In genomic region chr2:38925171-38926080, GRCm38 (mm10) we compare ENCODE assay signal across 8 mouse cellular contexts. TPM values are rescaled to one million over a fixed set of nuclear protein-coding genes. Genes with fewer than 3 reads are reported as not detected.
DNase-seq lines count a peak whose midpoint lies in the region; ATAC-seq and TF ChIP-seq lines count a peak whose summit lies in the region.

No protein-coding gene starts in this region.

- H3K4me1 ChIP-seq in G1E (ENCODE audit: insufficient read depth, low read depth, low read length): peaks cover 16% of the 10 kb centered on the region
- H3K4me1 ChIP-seq in embryonic facial prominence, embryonic 12.5 days: peaks cover 10% of the 10 kb centered on the region
- peaks cover 21% of the 10 kb centered on the region for H3K4me1 ChIP-seq in hindbrain, embryonic 15.5 days (replicated peaks)
- H3K4me1 ChIP-seq in liver, adult 2 months (ENCODE audit: control insufficient read depth, insufficient read depth, low read length): peaks cover 2% of the 10 kb centered on the region; the same call in 1 of the 2 replicates
- peaks cover 10% of the 10 kb centered on the region for H3K4me1 ChIP-seq in neural tube, embryonic 11.5 days (ENCODE audit: control insufficient read depth, insufficient read depth, low read length)

- H3K27me3 ChIP-seq in G1E (ENCODE audit: insufficient read depth, low read length): peaks cover 29% of the 10 kb centered on the region
- no peaks in the 10 kb centered on the region for H3K27me3 ChIP-seq in embryonic facial prominence, embryonic 12.5 days
- peaks cover 7% of the 10 kb centered on the region; the same call in 1 of the 2 replicates for H3K27me3 ChIP-seq in hindbrain, embryonic 15.5 days
- no peaks in the 10 kb centered on the region for H3K27me3 ChIP-seq in liver, adult 2 months (ENCODE audit: control insufficient read depth, insufficient read depth, low read length)
- no peaks in the 10 kb centered on the region for H3K27me3 ChIP-seq in neural tube, embryonic 11.5 days (ENCODE audit: control insufficient read depth, insufficient read depth, low read length)

- no peaks in the 10 kb centered on the region; the same call in 1 of the 2 replicates for H3K79me2 ChIP-seq in liver, adult 2 months (ENCODE audit: control insufficient read depth, insufficient read depth, low read length)

- TF ChIP-seq POLR2A in liver, adult 2 months (IDR thresholded peaks at IDR 0.05; ENCODE audit: extremely low read depth, insufficient read depth, low read length): no peak

- H3K9me3 ChIP-seq in G1E (replicated peaks): no peaks in the 10 kb centered on the region
- H3K9me3 ChIP-seq in embryonic facial prominence, embryonic 12.5 days: no peaks in the 10 kb centered on the region
- H3K9me3 ChIP-seq in hindbrain, embryonic 15.5 days: no peaks in the 10 kb centered on the region
- H3K9me3 ChIP-seq in neural tube, embryonic 11.5 days (ENCODE audit: control insufficient read depth, low read length): no peaks in the 10 kb centered on the region

- 1% methylated on average over 51 of the region's 51 CpGs for WGBS in embryonic facial prominence, embryonic 12.5 days
- 1% methylated on average over 51 of the region's 51 CpGs for WGBS in hindbrain, embryonic 15.5 days
- WGBS in liver, adult 2 months: under 1% methylated on average over 51 of the region's 51 CpGs
- under 1% methylated on average over 51 of the region's 51 CpGs for WGBS in neural tube, embryonic 11.5 days

- no peak for TF ChIP-seq CTCF in G1E (IDR thresholded peaks at IDR 0.05; ENCODE audit: low read depth, low read length)
- TF ChIP-seq CTCF in liver, adult 2 months (IDR thresholded peaks at IDR 0.05; ENCODE audit: low read depth, low read length): no peak

- H3K36me3 ChIP-seq in G1E (replicated peaks): no peaks in the 10 kb centered on the region
- no peaks in the 10 kb centered on the region for H3K36me3 ChIP-seq in embryonic facial prominence, embryonic 12.5 days
- no peaks in the 10 kb centered on the region for H3K36me3 ChIP-seq in hindbrain, embryonic 15.5 days
- no peaks in the 10 kb centered on the region for H3K36me3 ChIP-seq in liver, adult 2 months (ENCODE audit: control insufficient read depth, insufficient read depth, low read length)
- no peaks in the 10 kb centered on the region for H3K36me3 ChIP-seq in neural tube, embryonic 11.5 days (ENCODE audit: control insufficient read depth, insufficient read depth, low read length)

- H3K4me3 ChIP-seq in G1E (ENCODE audit: low read depth, low read length): peak overlapping the region; percentile 89
- peak overlapping the region; percentile 84 for H3K4me3 ChIP-seq in embryonic facial prominence, embryonic 12.5 days
- peak overlapping the region; percentile 97 for H3K4me3 ChIP-seq in hindbrain, embryonic 15.5 days
- peak overlapping the region; percentile 98 for H3K4me3 ChIP-seq in liver, adult 2 months (ENCODE audit: insufficient read depth, low read depth, low read length)
- H3K4me3 ChIP-seq in neural tube, embryonic 11.5 days (ENCODE audit: low read depth, low read length): peak overlapping the region; percentile 89

- DNase-seq in heart, adult 18-20 months: peak; percentile 22 to 39
- no peak for DNase-seq in heart, adult 8-10 months (ENCODE audit: low spot score)
- peak; percentile 29 for DNase-seq in G1E (ENCODE audit: low spot score)
- DNase-seq in liver, adult 2 months (ENCODE audit: extremely low read depth, low read depth, low spot score): peak; percentile 77
- DNase-seq in neural tube, embryonic 11.5 days (ENCODE audit: low spot score): peak; percentile 48
- DNase-seq in natural killer cell, adult 2 months (ENCODE audit: low spot score in 2 of 2): no peak

- H3K9ac ChIP-seq in embryonic facial prominence, embryonic 12.5 days: peak overlapping the region; percentile 61
- H3K9ac ChIP-seq in hindbrain, embryonic 15.5 days: peak overlapping the region; percentile 84
- H3K9ac ChIP-seq in liver, adult 2 months (ENCODE audit: low read depth, low read length): peak overlapping the region; percentile 48
- peak overlapping the region; percentile 79 for H3K9ac ChIP-seq in neural tube, embryonic 11.5 days (ENCODE audit: low read length)

- peak overlapping the region; percentile 96 for H3K4me2 ChIP-seq in embryonic facial prominence, embryonic 12.5 days (replicated peaks)
- peak overlapping the region; percentile 99 for H3K4me2 ChIP-seq in hindbrain, embryonic 15.5 days
- H3K4me2 ChIP-seq in neural tube, embryonic 11.5 days (ENCODE audit: low read depth): peak overlapping the region; percentile 80

- ATAC-seq in G1E (ENCODE audit: extremely low read depth, insufficient number of reproducible peaks, low FRiP score, poor library complexity, severe bottlenecking): no peak
- ATAC-seq in embryonic facial prominence, embryonic 12.5 days (ENCODE audit: insufficient number of reproducible peaks, insufficient read depth, low FRiP score, low TSS enrichment): peak; percentile 65
- peak; percentile 67 for ATAC-seq in hindbrain, embryonic 15.5 days (ENCODE audit: low FRiP score, low read depth)
- ATAC-seq in neural tube, embryonic 11.5 days (ENCODE audit: insufficient read depth, low FRiP score, low TSS enrichment): peak; percentile 68

- H3K27ac ChIP-seq in embryonic facial prominence, embryonic 12.5 days: peak overlapping the region; percentile 30; the same call in 1 of the 2 replicates
- H3K27ac ChIP-seq in hindbrain, embryonic 15.5 days (replicated peaks): peak overlapping the region; percentile 59
- H3K27ac ChIP-seq in liver, adult 2 months (replicated peaks; ENCODE audit: insufficient read depth, low read depth, low read length): peak overlapping the region; percentile 63
- H3K27ac ChIP-seq in neural tube, embryonic 11.5 days (ENCODE audit: low read depth, low read length): peak overlapping the region; percentile 58; the same call in 1 of the 2 replicates

RNA-seq across cellular contexts. Expression of gene Nr6a1, which starts 2.1 kb away (rescaled TPM):
- total RNA-seq in heart, adult 18-20 months (2021): 1 to 10 TPM in 1 of 2 experiments, under 1 TPM in 1; 0.82 to 1.2 TPM
- total RNA-seq in heart, adult 8-10 months (2022): 1 to 10 TPM; 1.2 to 2.2 (median 1.9) TPM
- total RNA-seq in G1E (2014; fragmentation: Nextera tagmentation) (12.0 and 14.6 TPM in 2 replicates), G1E (2017) (3.3 and 7.7 TPM in 2 replicates)
- 0.68 and 0.81 TPM in 2 replicates for polyA plus RNA-seq in G1E (2012)
- polyA plus RNA-seq in embryonic facial prominence, embryonic 12.5 days (2016; fragmentation: Nextera tagmentation; extraction: Ambion mirVana): 1.3 and 2.0 TPM in 2 replicates
- polyA plus RNA-seq in hindbrain, embryonic 15.5 days (2015; fragmentation: Nextera tagmentation; extraction: Ambion mirVana): 2.1 and 2.2 TPM in 2 replicates
- 14.8 and 21.1 TPM in 2 replicates for total RNA-seq in liver, adult 2 months (2014; rRNA removed)
- 5.9 and 7.6 TPM in 2 replicates for polyA plus RNA-seq in liver, adult 2 months (2012; rRNA removed)
- 5.8 and 6.4 TPM in 2 replicates for polyA plus RNA-seq in neural tube, embryonic 11.5 days (2014; fragmentation: Nextera tagmentation; extraction: Ambion mirVana)

RNA-seq across cellular contexts. Expression of gene Olfml2a, which starts 6.4 kb away (rescaled TPM):
- total RNA-seq in heart, adult 18-20 months (2021): 1 to 10 TPM; 2.9 to 4.8 TPM
- 1 to 10 TPM; 3.2 to 3.9 (median 3.6) TPM for total RNA-seq in heart, adult 8-10 months (2022)
- total RNA-seq in G1E (2014; fragmentation: Nextera tagmentation) (not detected in 2 replicates), G1E (2017) (0.05 and 0.12 TPM in 2 replicates)
- not detected in 2 replicates for polyA plus RNA-seq in G1E (2012)
- 5.7 and 6.0 TPM in 2 replicates for polyA plus RNA-seq in embryonic facial prominence, embryonic 12.5 days (2016; fragmentation: Nextera tagmentation; extraction: Ambion mirVana)
- 4.7 and 7.3 TPM in 2 replicates for polyA plus RNA-seq in hindbrain, embryonic 15.5 days (2015; fragmentation: Nextera tagmentation; extraction: Ambion mirVana)
- total RNA-seq in liver, adult 2 months (2014; rRNA removed): 0.09 and 0.13 TPM in 2 replicates
- 0.07 and 0.09 TPM in 2 replicates for polyA plus RNA-seq in liver, adult 2 months (2012; rRNA removed)
- polyA plus RNA-seq in neural tube, embryonic 11.5 days (2014; fragmentation: Nextera tagmentation; extraction: Ambion mirVana): 2.4 and 3.1 TPM in 2 replicates

Comparison
In these comparisons a context has a peak if more than half of its experiments do, and no peak if none do; other contexts are left out.
1. DNase-seq: peak in heart, adult 18-20 months (2 of 2), G1E (single experiment), liver, adult 2 months (single experiment) and neural tube, embryonic 11.5 days (single experiment); none in heart, adult 8-10 months (single experiment) and natural killer cell, adult 2 months (0 of 2).
2. Peak in every context shown above with its lines, with median percentiles within 50 percentile points of each other: H3K4me3 ChIP-seq, H3K27ac ChIP-seq, H3K4me2 ChIP-seq and H3K9ac ChIP-seq.